Mouse (Mus musculus): Measurements from ENCODE around the gene Fgfr2. TPM values are rescaled to one million over a fixed set of nuclear protein-coding genes. Genes with fewer than 3 reads are reported as not detected.

Fgfr2 gene
- polyA plus RNA-seq, 1 experiment from 2014 or later, result 11.4 TPM

- no peak overlapping the region for H3K4me3 ChIP-seq (ENCODE audit: low read depth, low read length)
- H3K27me3 ChIP-seq (ENCODE audit: control insufficient read depth, insufficient read depth, low read depth, low read length), result no peaks in the 10 kb centered on the region
- 77% methylated on average over 14 of the region's 14 CpGs for WGBS (ENCODE audit: insufficient replicate concordance)
- peaks cover 22% of the 10 kb centered on the region for H3K4me1 ChIP-seq (ENCODE audit: control insufficient read depth, low read depth, low read length)
- H3K4me2 ChIP-seq (ENCODE audit: low read depth, low read length), result no peak overlapping the region
- H3K9me3 ChIP-seq (replicated peaks; ENCODE audit: control insufficient read depth, low read length), result no peaks in the 10 kb centered on the region
- no peak overlapping the region for H3K27ac ChIP-seq (ENCODE audit: low read length)
- ATAC-seq (ENCODE audit: low read depth), result no peak
- no peak overlapping the region for H3K9ac ChIP-seq (ENCODE audit: low read depth, low read length)
- no peaks in the 10 kb centered on the region for H3K36me3 ChIP-seq (ENCODE audit: control insufficient read depth, insufficient read depth)
Measured at GRCm38 (mm10) chr7:132790447-132791219, 332.5 kb downstream of the Fgfr2 start.

- 84% methylated on average over 13 of the region's 13 CpGs for WGBS (ENCODE audit: insufficient replicate concordance)
- Histone ChIP-seq H3K9me3 (replicated peaks; ENCODE audit: control insufficient read depth, low read length) (no peaks in the 10 kb centered on the region), H3K4me3 (ENCODE audit: low read depth, low read length) (no peak overlapping the region), H3K9ac (ENCODE audit: low read depth, low read length) (no peak overlapping the region), H3K27me3 (ENCODE audit: control insufficient read depth, insufficient read depth, low read depth, low read length) (no peaks in the 10 kb centered on the region), H3K27ac (ENCODE audit: low read length) (no peak overlapping the region), H3K4me2 (ENCODE audit: low read depth, low read length) (no peak overlapping the region), H3K36me3 (ENCODE audit: control insufficient read depth, insufficient read depth) (no peaks in the 10 kb centered on the region), H3K4me1 (ENCODE audit: control insufficient read depth, low read depth, low read length) (peaks cover 28% of the 10 kb centered on the region)
- ATAC-seq (ENCODE audit: low read depth), result no peak
Measured at GRCm38 (mm10) chr7:132788826-132789225, 334.3 kb downstream of the Fgfr2 start.

- H3K9me3 ChIP-seq (replicated peaks; ENCODE audit: control insufficient read depth, low read length), result no peaks in the 10 kb centered on the region
- peak overlapping the region; percentile 48 for H3K27ac ChIP-seq (ENCODE audit: low read length)
- H3K27me3 ChIP-seq (ENCODE audit: control insufficient read depth, insufficient read depth, low read depth, low read length), result no peaks in the 10 kb centered on the region
- ATAC-seq (ENCODE audit: low read depth), result no peak
- H3K36me3 ChIP-seq (ENCODE audit: control insufficient read depth, insufficient read depth), result no peaks in the 10 kb centered on the region
- H3K9ac ChIP-seq (ENCODE audit: low read depth, low read length), result no peak overlapping the region
- H3K4me3 ChIP-seq (ENCODE audit: low read depth, low read length), result no peak overlapping the region
- peaks cover 28% of the 10 kb centered on the region for H3K4me1 ChIP-seq (ENCODE audit: control insufficient read depth, low read depth, low read length)
- WGBS (ENCODE audit: insufficient replicate concordance), result 55% methylated on average over 4 of the region's 4 CpGs
- no peak overlapping the region for H3K4me2 ChIP-seq (ENCODE audit: low read depth, low read length)
Measured at GRCm38 (mm10) chr7:132787496-132788190, 335.5 kb downstream of the Fgfr2 start.

- H3K4me3 ChIP-seq (ENCODE audit: low read depth, low read length), result no peak overlapping the region
- no peak for ATAC-seq (ENCODE audit: low read depth)
- no peaks in the 10 kb centered on the region for H3K9me3 ChIP-seq (replicated peaks; ENCODE audit: control insufficient read depth, low read length)
- peaks cover 28% of the 10 kb centered on the region for H3K4me1 ChIP-seq (ENCODE audit: control insufficient read depth, low read depth, low read length)
- no peaks in the 10 kb centered on the region for H3K27me3 ChIP-seq (ENCODE audit: control insufficient read depth, insufficient read depth, low read depth, low read length)
- H3K4me2 ChIP-seq (ENCODE audit: low read depth, low read length), result no peak overlapping the region
- peak overlapping the region; percentile 48 for H3K27ac ChIP-seq (ENCODE audit: low read length)
- WGBS (ENCODE audit: insufficient replicate concordance), result 72% methylated on average over 4 of the region's 4 CpGs
- H3K9ac ChIP-seq (ENCODE audit: low read depth, low read length), result no peak overlapping the region
- H3K36me3 ChIP-seq (ENCODE audit: control insufficient read depth, insufficient read depth), result no peaks in the 10 kb centered on the region
Measured at GRCm38 (mm10) chr7:132787022-132787421, 336.1 kb downstream of the Fgfr2 start.

GRCm38 (mm10) chr7:132786522-132786921 lies 336.6 kb downstream of the Fgfr2 start:
- no peak overlapping the region for H3K9ac ChIP-seq (ENCODE audit: low read depth, low read length)
- H3K9me3 ChIP-seq (replicated peaks; ENCODE audit: control insufficient read depth, low read length), result no peaks in the 10 kb centered on the region
- no peaks in the 10 kb centered on the region for H3K36me3 ChIP-seq (ENCODE audit: control insufficient read depth, insufficient read depth)
- peaks cover 29% of the 10 kb centered on the region for H3K4me1 ChIP-seq (ENCODE audit: control insufficient read depth, low read depth, low read length)
- H3K4me3 ChIP-seq (ENCODE audit: low read depth, low read length), result no peak overlapping the region
- ATAC-seq (ENCODE audit: low read depth), result no peak
- no peak overlapping the region for H3K4me2 ChIP-seq (ENCODE audit: low read depth, low read length)
- WGBS (ENCODE audit: insufficient replicate concordance), result 33% methylated on average over 4 of the region's 4 CpGs
- H3K27ac ChIP-seq (ENCODE audit: low read length), result peak overlapping the region; percentile 33; the same call in 1 of the 2 replicates
- no peaks in the 10 kb centered on the region for H3K27me3 ChIP-seq (ENCODE audit: control insufficient read depth, insufficient read depth, low read depth, low read length)

- Histone ChIP-seq H3K4me1 (ENCODE audit: control insufficient read depth, low read depth, low read length) (peaks cover 34% of the 10 kb centered on the region), H3K9me3 (replicated peaks; ENCODE audit: control insufficient read depth, low read length) (no peaks in the 10 kb centered on the region), H3K4me3 (ENCODE audit: low read depth, low read length) (no peak overlapping the region), H3K27me3 (ENCODE audit: control insufficient read depth, insufficient read depth, low read depth, low read length) (no peaks in the 10 kb centered on the region), H3K4me2 (ENCODE audit: low read depth, low read length) (no peak overlapping the region), H3K27ac (ENCODE audit: low read length) (peak overlapping the region; percentile 33; the same call in 1 of the 2 replicates), H3K36me3 (ENCODE audit: control insufficient read depth, insufficient read depth) (no peaks in the 10 kb centered on the region), H3K9ac (ENCODE audit: low read depth, low read length) (no peak overlapping the region)
- WGBS (ENCODE audit: insufficient replicate concordance), result 50% methylated on average over 7 of the region's 7 CpGs
- ATAC-seq (ENCODE audit: low read depth), result no peak
Measured at GRCm38 (mm10) chr7:132786011-132786410, 337.1 kb downstream of the Fgfr2 start.

GRCm38 (mm10) chr7:132784101-132784500 lies 339.0 kb downstream of the Fgfr2 start:
- H3K36me3 ChIP-seq (ENCODE audit: control insufficient read depth, insufficient read depth), result no peaks in the 10 kb centered on the region
- no peak overlapping the region for H3K9ac ChIP-seq (ENCODE audit: low read depth, low read length)
- H3K4me3 ChIP-seq (ENCODE audit: low read depth, low read length), result no peak overlapping the region
- no peaks in the 10 kb centered on the region for H3K27me3 ChIP-seq (ENCODE audit: control insufficient read depth, insufficient read depth, low read depth, low read length)
- ATAC-seq (ENCODE audit: low read depth), result no peak
- no peak overlapping the region for H3K27ac ChIP-seq (ENCODE audit: low read length)
- H3K4me2 ChIP-seq (ENCODE audit: low read depth, low read length), result no peak overlapping the region
- peaks cover 48% of the 10 kb centered on the region for H3K4me1 ChIP-seq (ENCODE audit: control insufficient read depth, low read depth, low read length)
- 75% methylated on average over 5 of the region's 5 CpGs for WGBS (ENCODE audit: insufficient replicate concordance)
- H3K9me3 ChIP-seq (replicated peaks; ENCODE audit: control insufficient read depth, low read length), result no peaks in the 10 kb centered on the region

GRCm38 (mm10) chr7:132781850-132782249 lies 341.3 kb downstream of the Fgfr2 start:
- no peak overlapping the region for H3K4me3 ChIP-seq (ENCODE audit: low read depth, low read length)
- H3K27ac ChIP-seq (ENCODE audit: low read length), result no peak overlapping the region
- ATAC-seq (ENCODE audit: low read depth), result no peak
- H3K4me2 ChIP-seq (ENCODE audit: low read depth, low read length), result no peak overlapping the region
- H3K27me3 ChIP-seq (ENCODE audit: control insufficient read depth, insufficient read depth, low read depth, low read length), result no peaks in the 10 kb centered on the region
- 79% methylated on average over 6 of the region's 6 CpGs for WGBS (ENCODE audit: insufficient replicate concordance)
- no peaks in the 10 kb centered on the region for H3K36me3 ChIP-seq (ENCODE audit: control insufficient read depth, insufficient read depth)
- H3K9me3 ChIP-seq (replicated peaks; ENCODE audit: control insufficient read depth, low read length), result no peaks in the 10 kb centered on the region
- no peak overlapping the region for H3K9ac ChIP-seq (ENCODE audit: low read depth, low read length)
- peaks cover 65% of the 10 kb centered on the region for H3K4me1 ChIP-seq (ENCODE audit: control insufficient read depth, low read depth, low read length)
